Mouse (Mus musculus): ENCODE results near the gene Gm20479. TPM values are rescaled to one million over a fixed set of nuclear protein-coding genes. Genes with fewer than 3 reads are reported as not detected.

Gm20479 gene
- polyA plus RNA-seq, 1 experiment from 2014 or later, result not detected

- ATAC-seq (replicated peaks), result no peak
- peak overlapping the region; percentile 59 for H3K4me2 ChIP-seq
- H3K36me3 ChIP-seq (replicated peaks), result no peaks in the 10 kb centered on the region
- no peak overlapping the region for H3K27ac ChIP-seq
- peak overlapping the region; percentile 36 for H3K4me3 ChIP-seq
- H3K27me3 ChIP-seq (replicated peaks), result peaks cover 98% of the 10 kb centered on the region
- under 1% methylated on average over 39 of the region's 39 CpGs for WGBS
- no peaks in the 10 kb centered on the region for H3K9me3 ChIP-seq
- H3K4me1 ChIP-seq, result peaks cover 56% of the 10 kb centered on the region
- H3K9ac ChIP-seq, result no peak overlapping the region
These were observed 26.3 kb downstream of the Gm20479 start for GRCm38 (mm10) chr7:27330709-27331540.

- peaks cover 59% of the 10 kb centered on the region for H3K4me1 ChIP-seq
These were observed 27.2 kb downstream of the Gm20479 start for GRCm38 (mm10) chr7:27329981-27330380.

GRCm38 (mm10) chr7:27329326-27329947 lies 27.8 kb downstream of the Gm20479 start:
- no peaks in the 10 kb centered on the region for H3K9me3 ChIP-seq
- WGBS, result 3% methylated on average over 45 of the region's 45 CpGs
- peaks cover 59% of the 10 kb centered on the region for H3K4me1 ChIP-seq
- H3K36me3 ChIP-seq (replicated peaks), result no peaks in the 10 kb centered on the region
- peaks cover 97% of the 10 kb centered on the region for H3K27me3 ChIP-seq (replicated peaks)
- peak overlapping the region; percentile 35 for H3K4me2 ChIP-seq
- H3K4me3 ChIP-seq, result peak overlapping the region; percentile 16
- H3K9ac ChIP-seq, result no peak overlapping the region
- no peak overlapping the region for H3K27ac ChIP-seq
- ATAC-seq (replicated peaks), result 0 out of 2 replicates have a peak, but pooled peaks have one; percentile 13

More at GRCm38 (mm10) chr7:27329981-27330380, 27.2 kb downstream of the Gm20479 start:
- H3K27me3 ChIP-seq (replicated peaks), result peaks cover 97% of the 10 kb centered on the region
- no peak overlapping the region for H3K9ac ChIP-seq
- no peak overlapping the region for H3K27ac ChIP-seq
- H3K9me3 ChIP-seq, result no peaks in the 10 kb centered on the region
- H3K36me3 ChIP-seq (replicated peaks), result no peaks in the 10 kb centered on the region
- 23% methylated on average over 17 of the region's 17 CpGs for WGBS
- no peak for ATAC-seq (replicated peaks)
- no peak overlapping the region for H3K4me2 ChIP-seq
- H3K4me3 ChIP-seq, result no peak overlapping the region

GRCm38 (mm10) chr7:27328648-27329047 lies 28.6 kb downstream of the Gm20479 start:
- Histone ChIP-seq H3K4me1 (peaks cover 51% of the 10 kb centered on the region), H3K27me3 (replicated peaks) (peaks cover 91% of the 10 kb centered on the region), H3K9ac (no peak overlapping the region), H3K9me3 (no peaks in the 10 kb centered on the region), H3K4me2 (no peak overlapping the region), H3K4me3 (no peak overlapping the region), H3K36me3 (replicated peaks) (no peaks in the 10 kb centered on the region), H3K27ac (no peak overlapping the region)
- no peak for ATAC-seq (replicated peaks)
- 41% methylated on average over 16 of the region's 16 CpGs for WGBS

- peaks cover 46% of the 10 kb centered on the region for H3K4me1 ChIP-seq
- no peaks in the 10 kb centered on the region for H3K36me3 ChIP-seq (replicated peaks)
- no peak overlapping the region for H3K4me3 ChIP-seq
- no peak for ATAC-seq (replicated peaks)
- H3K9me3 ChIP-seq, result no peaks in the 10 kb centered on the region
- no peak overlapping the region for H3K4me2 ChIP-seq
- 89% methylated on average over 11 of the region's 11 CpGs for WGBS
- no peak overlapping the region for H3K9ac ChIP-seq
- H3K27ac ChIP-seq, result no peak overlapping the region
- peaks cover 86% of the 10 kb centered on the region for H3K27me3 ChIP-seq (replicated peaks)
These were observed 29.1 kb downstream of the Gm20479 start for GRCm38 (mm10) chr7:27328161-27328560.

- no peak overlapping the region for H3K9ac ChIP-seq
- peaks cover 39% of the 10 kb centered on the region for H3K4me1 ChIP-seq
- ATAC-seq (replicated peaks), result no peak
- no peak overlapping the region for H3K27ac ChIP-seq
- H3K9me3 ChIP-seq, result no peaks in the 10 kb centered on the region
- H3K4me3 ChIP-seq, result no peak overlapping the region
- 95% methylated on average over 8 of the region's 8 CpGs for WGBS
- H3K36me3 ChIP-seq (replicated peaks), result no peaks in the 10 kb centered on the region
- no peak overlapping the region for H3K4me2 ChIP-seq
- H3K27me3 ChIP-seq (replicated peaks), result peaks cover 79% of the 10 kb centered on the region
These were observed 29.7 kb downstream of the Gm20479 start for GRCm38 (mm10) chr7:27327500-27327899.

GRCm38 (mm10) chr7:27326101-27326880 lies 30.9 kb downstream of the Gm20479 start:
- no peak overlapping the region for H3K27ac ChIP-seq
- no peak overlapping the region for H3K9ac ChIP-seq
- WGBS, result 36% methylated on average over 34 of the region's 34 CpGs
- H3K27me3 ChIP-seq (replicated peaks), result peaks cover 67% of the 10 kb centered on the region
- peaks cover 30% of the 10 kb centered on the region for H3K4me1 ChIP-seq
- no peaks in the 10 kb centered on the region for H3K36me3 ChIP-seq (replicated peaks)
- ATAC-seq (replicated peaks), result 0 out of 2 replicates have a peak, but pooled peaks have one; percentile 31
- no peaks in the 10 kb centered on the region for H3K9me3 ChIP-seq
- H3K4me2 ChIP-seq, result no peak overlapping the region
- H3K4me3 ChIP-seq, result no peak overlapping the region

- H3K9ac ChIP-seq, result no peak overlapping the region
- H3K27me3 ChIP-seq (replicated peaks), result peaks cover 61% of the 10 kb centered on the region
These were observed 31.5 kb downstream of the Gm20479 start for GRCm38 (mm10) chr7:27325697-27326096.

GRCm38 (mm10) chr7:27324928-27325327 lies 32.3 kb downstream of the Gm20479 start:
- Histone ChIP-seq H3K9me3 (no peaks in the 10 kb centered on the region), H3K4me1 (peaks cover 17% of the 10 kb centered on the region), H3K9ac (no peak overlapping the region), H3K4me2 (0 out of 2 replicates have a peak overlapping the region, but pooled peaks have one; percentile 8), H3K4me3 (no peak overlapping the region), H3K36me3 (replicated peaks) (no peaks in the 10 kb centered on the region), H3K27me3 (replicated peaks) (peaks cover 53% of the 10 kb centered on the region), H3K27ac (no peak overlapping the region)
- WGBS, result 60% methylated on average over 18 of the region's 20 CpGs
- ATAC-seq (replicated peaks), result no peak

More at GRCm38 (mm10) chr7:27325697-27326096, 31.5 kb downstream of the Gm20479 start:
- WGBS, result 1% methylated on average over 24 of the region's 24 CpGs
- H3K4me1 ChIP-seq, result peaks cover 24% of the 10 kb centered on the region
- peak overlapping the region; percentile 32 for H3K4me2 ChIP-seq
- no peak overlapping the region for H3K27ac ChIP-seq
- no peaks in the 10 kb centered on the region for H3K9me3 ChIP-seq
- H3K4me3 ChIP-seq, result peak overlapping the region; percentile 21
- no peaks in the 10 kb centered on the region for H3K36me3 ChIP-seq (replicated peaks)
- ATAC-seq (replicated peaks), result no peak

GRCm38 (mm10) chr7:27324161-27324560 lies 33.1 kb downstream of the Gm20479 start:
- Histone ChIP-seq H3K4me2 (no peak overlapping the region), H3K9ac (no peak overlapping the region), H3K4me3 (no peak overlapping the region), H3K4me1 (peaks cover 12% of the 10 kb centered on the region), H3K27ac (no peak overlapping the region), H3K9me3 (no peaks in the 10 kb centered on the region), H3K27me3 (replicated peaks) (peaks cover 46% of the 10 kb centered on the region), H3K36me3 (replicated peaks) (no peaks in the 10 kb centered on the region)
- 93% methylated on average over 11 of the region's 11 CpGs for WGBS
- ATAC-seq (replicated peaks), result no peak

GRCm38 (mm10) chr7:27323001-27323400 lies 34.2 kb downstream of the Gm20479 start:
- Histone ChIP-seq H3K27ac (no peak overlapping the region), H3K36me3 (replicated peaks) (no peaks in the 10 kb centered on the region), H3K9ac (no peak overlapping the region), H3K4me2 (no peak overlapping the region), H3K27me3 (replicated peaks) (peaks cover 34% of the 10 kb centered on the region), H3K4me3 (no peak overlapping the region), H3K9me3 (no peaks in the 10 kb centered on the region), H3K4me1 (peaks cover 11% of the 10 kb centered on the region)
- 83% methylated on average over 5 of the region's 5 CpGs for WGBS
- no peak for ATAC-seq (replicated peaks)

- H3K27me3 ChIP-seq (replicated peaks), result peaks cover 27% of the 10 kb centered on the region
- WGBS, result 25% methylated on average over 13 of the region's 13 CpGs
These were observed 34.9 kb downstream of the Gm20479 start for GRCm38 (mm10) chr7:27322291-27322690.

More at GRCm38 (mm10) chr7:27322291-27322690, 34.9 kb downstream of the Gm20479 start:
- ATAC-seq (replicated peaks), result no peak
- Histone ChIP-seq H3K36me3 (replicated peaks) (no peaks in the 10 kb centered on the region), H3K4me2 (no peak overlapping the region), H3K4me3 (no peak overlapping the region), H3K4me1 (peaks cover 11% of the 10 kb centered on the region), H3K27ac (no peak overlapping the region), H3K9ac (no peak overlapping the region), H3K9me3 (no peaks in the 10 kb centered on the region)
